Mouse (Mus musculus) heart, postnatal 10 days (tissue): Measurements from ENCODE around the gene Fkbp2. TPM values are rescaled to one million over a fixed set of nuclear protein-coding genes. Genes with fewer than 3 reads are reported as not detected.
"Not testable (repeated sequence)": the region's sequence is repeated elsewhere in the genome, so short reads cannot be mapped to it uniquely, and the experiment has no call there.

ENCODE experiments used
- DNase-seq, 2 experiments: peaks; one replicate each; pipeline ENCODE4 v3.0.0; 2021
- intact Hi-C: fragments of 180-260 bp; cut with DNase I; formaldehyde crosslinking; loops from one replicate; pipeline ENCODE4 v1.15.1; 2025
- total RNA-seq, 2 experiments: library from RNA; stranded (reverse); gene quantifications; 2 replicates each; pipeline ENCODE4 v1.2.3; 2021

Fkbp2 gene
- total RNA-seq, 2 experiments from 2014 or later = 14.7 to 19.0 TPM

DNA sequence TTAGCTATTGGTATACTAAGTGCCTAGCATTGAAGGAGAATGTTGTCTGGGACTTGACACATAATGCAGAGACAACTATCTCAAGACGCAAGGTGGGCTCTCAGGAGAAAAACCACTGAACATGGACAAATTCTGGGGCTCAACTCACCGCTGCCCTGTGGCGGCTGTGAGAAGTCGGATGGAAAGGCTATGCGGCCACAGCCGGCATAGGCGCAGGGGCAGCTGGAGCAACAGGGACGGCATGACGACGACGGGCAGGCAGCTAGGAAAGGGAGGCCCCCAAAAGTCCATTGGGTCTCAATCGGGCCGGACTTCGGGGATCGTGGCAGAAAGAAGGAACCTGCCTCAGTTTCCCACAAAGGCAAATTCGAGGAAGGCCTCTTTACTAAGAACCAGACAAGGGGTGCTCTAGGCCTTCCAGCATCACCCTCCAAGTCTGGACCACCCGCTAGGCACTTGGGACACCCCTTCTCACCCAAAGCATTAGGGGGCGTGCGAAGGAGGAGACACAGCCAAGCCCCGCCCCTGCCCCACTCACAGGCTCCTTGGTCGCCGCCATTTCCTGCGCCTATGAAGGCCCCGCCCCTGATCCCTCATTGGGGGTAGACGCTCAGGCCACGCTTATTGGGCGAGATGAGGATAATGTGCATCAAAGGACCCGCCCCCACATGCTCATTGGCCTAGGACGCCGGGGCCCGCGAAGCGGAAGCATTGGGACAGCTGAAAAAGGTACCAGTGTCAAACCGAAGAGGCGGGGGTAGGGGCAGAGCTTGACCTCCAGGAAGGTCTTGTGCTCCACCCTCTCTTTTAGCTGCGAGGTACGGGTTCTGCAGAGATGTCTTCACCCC lies 11.9 kb upstream of the Fkbp2 start, which contains the start of gene Dnajc4:
Gene Dnajc4 (minus strand): TSS at position 562 of the 848 bp plus-strand sequence.
- intact Hi-C loops = no loop called here
- DNase-seq = peak; percentile 97 to 98

DNA sequence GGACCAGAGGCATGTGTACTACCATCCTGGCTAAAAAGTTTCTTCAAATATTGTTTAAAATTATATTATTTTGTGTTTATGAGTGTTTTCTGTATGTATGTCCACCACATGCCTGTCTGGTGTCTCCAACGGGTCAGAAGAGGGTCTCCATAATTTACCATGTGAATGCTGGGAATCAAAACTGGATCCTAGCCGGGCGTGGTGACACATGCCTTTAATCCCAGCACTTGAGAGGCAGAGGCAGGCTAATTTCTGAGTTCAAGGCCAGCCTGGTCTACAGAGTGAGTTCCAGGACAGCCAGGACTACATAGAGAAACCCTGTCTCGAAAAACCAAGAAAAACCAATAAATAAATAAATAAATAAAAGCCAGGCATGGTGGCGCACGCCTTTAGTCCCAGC lies 10.9 kb upstream of the Fkbp2 start:
- DNase-seq = peak in 1 of 2 experiments; percentile 3
- intact Hi-C loops = not testable (repeated sequence)

DNA sequence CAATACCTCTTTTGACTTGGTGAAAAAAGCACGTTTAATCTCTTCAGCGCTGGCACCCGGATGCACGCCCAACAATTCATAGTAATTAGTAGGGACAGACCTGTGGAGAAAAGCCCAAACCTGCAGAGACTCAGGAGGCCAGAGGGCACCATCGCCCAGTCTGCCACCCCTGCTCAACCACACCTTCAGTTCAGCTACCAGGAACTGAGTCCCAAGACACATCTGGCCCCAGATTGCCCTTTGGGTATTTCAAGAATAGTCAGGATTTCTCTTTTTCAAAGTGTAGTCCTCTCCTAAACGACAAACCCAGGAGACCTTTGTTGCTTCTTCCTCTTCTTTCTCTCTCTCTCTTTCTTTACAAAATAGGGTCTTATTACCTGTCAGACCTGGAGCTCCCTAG lies 10.4 kb upstream of the Fkbp2 start:
- intact Hi-C loops = no loop called here
- DNase-seq = no peak

DNA sequence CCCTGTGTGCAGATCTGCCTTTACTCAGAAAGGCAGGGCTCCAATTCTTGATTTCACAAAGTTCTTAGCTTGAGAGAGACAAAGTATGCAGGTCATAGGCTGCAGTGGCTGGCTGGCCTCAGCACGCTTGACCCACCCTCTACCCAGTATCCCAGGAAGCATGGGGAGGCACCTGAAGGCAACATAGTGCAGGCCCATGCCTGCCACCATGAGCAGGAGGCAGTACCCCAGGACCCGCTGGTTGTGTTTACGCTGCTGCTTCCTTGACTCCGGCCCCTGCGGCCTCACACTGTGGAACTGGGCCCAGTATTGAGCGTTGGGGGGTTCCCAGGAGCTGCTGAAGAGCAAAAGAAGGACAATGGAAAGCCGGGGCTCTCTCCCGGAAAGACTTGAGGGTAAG lies 8.9 kb upstream of the Fkbp2 start:
- DNase-seq = no peak
- intact Hi-C loops = no loop called here

DNA sequence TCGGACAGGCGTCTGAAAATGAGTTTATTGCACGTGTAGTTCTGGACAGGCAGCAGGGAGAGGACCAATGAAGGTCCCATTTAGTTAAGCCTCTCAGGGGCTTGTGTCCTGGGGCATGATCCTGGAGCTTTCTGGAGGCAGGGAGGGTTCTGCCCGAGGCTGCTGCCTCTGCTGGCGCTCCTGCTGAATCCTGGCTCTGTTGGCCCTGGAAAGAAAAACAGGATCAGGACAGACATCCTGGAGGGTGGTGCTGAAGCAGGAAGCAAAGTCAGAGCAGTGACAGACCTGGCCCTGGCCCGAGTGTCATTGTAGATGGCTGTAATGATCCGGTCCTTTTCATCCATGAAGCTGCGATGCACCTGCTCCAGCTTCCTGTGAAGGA lies 7.6 kb upstream of the Fkbp2 start:
- DNase-seq = no peak
- intact Hi-C loops = no loop called here

DNA sequence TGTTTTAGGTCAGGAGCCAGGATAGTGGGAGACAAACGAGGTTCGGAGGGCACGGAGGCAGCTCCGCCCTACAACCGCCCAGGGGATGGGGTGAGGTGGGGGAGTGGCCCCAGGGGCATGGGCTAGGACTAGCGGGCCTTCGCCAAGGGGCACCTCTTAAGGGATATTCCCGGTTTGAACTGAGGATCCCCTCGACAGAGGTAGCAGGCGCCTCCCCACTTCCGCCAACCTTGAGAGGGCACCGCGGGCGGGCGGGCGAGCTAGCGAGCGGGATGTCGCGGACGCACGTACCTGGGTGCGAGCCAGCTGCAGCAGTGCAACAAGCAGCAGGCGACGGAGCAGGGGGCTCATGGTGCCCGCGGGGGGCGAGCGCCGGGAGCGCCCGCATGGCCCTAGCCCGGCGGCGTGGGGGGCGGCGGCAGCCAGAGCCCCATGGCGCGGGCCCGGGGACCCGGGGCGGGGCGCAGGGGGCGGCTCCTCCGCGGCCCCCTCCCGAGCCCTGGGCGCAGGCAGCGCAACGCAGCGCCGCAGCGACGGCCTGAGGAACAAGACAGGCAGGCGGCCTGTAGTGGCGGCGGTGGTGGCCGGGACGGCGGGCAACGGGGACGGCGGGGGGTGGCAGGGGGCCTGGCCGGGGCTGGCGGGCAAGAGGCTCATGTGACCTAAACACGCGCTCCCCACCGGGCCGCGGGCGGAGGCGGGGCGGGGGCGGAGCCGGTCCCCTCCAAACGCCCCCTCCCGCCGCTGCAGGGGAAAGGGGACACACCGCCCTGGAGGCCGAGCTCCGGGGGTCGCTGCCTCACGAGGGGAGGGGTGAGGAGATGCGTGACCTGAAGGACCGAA lies 7.0 kb upstream of the Fkbp2 start, which contains the start of gene Vegfb:
Gene Vegfb (minus strand): TSS at position 591 of the 843 bp plus-strand sequence.
- intact Hi-C loops = no loop called here
- DNase-seq = peak; percentile 78 to 80

DNA sequence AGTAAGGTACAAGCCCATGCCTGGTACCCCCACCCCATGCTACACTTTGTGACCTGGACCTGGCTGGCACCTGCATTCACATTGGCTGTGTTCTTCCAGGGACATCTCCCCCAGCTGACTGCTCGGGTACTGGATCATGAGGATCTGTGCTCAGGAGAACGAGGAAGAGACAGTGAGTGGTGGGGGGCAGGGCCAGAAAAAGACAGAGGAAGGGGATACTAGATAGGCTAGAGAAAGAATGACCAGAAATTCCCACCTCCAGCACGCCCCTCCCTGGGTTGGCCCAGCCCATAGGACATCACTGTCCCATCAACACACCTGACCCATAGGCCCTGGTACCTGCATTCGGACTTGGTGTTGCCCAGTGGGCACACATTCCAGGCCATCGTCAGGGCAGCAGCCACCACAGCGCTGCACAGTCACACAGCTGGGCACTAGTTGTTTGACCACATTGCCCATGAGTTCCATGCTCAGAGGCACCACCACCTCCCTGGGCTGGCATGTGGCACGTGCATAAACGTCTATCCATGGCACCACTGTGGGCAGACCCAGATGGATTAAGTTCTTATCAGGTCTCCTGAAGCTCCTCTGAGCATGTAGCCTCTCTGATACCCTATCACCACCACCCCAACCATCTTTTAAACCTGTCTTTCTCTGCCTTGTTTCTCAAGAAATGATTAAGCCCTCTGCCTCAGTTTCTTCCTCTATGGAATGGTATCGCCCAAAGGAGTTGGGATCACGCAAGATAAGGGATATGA lies 5.8 kb upstream of the Fkbp2 start:
- intact Hi-C loops = no loop called here
- DNase-seq = no peak

DNA sequence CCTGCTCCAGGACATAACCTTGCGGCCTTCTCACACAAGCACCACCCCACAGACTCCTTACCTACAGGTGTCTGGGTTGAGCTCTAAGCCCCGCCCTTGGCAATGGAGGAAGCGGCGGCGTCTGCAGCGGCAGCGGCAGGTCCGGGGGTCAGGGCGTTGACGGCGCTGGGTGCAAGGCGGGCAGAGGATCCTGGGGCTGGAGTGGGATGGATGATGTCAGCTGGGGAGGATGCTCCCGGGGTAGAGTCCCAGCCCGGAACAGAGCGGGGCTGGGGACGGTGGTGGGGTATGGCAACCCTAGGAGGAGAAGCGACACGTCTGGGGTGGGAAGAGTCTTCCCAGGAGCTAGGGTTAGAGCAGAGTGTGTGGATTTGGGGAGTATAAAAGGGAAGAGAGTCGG lies 5.0 kb upstream of the Fkbp2 start:
- no peak for DNase-seq
- intact Hi-C loops = no loop called here

DNA sequence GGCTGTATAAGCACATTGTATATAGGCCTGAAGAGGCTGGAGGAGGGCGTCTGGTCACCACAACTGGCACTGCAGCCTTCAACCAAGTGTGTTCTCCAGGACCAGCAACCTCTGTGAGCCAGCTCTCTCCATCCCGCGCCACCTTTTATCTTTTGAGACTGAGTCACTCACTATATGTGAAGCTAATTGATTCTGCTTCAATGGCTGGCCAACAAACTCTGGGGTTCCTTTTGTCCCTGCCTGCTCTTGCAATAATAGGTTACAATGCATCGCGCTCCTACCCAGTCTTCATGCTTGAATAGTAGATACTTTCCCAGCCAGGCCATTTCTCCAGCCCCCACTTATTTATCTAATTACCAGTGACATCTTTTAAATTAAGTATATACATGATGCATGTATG lies 3.3 kb upstream of the Fkbp2 start:
- intact Hi-C loops = no loop called here
- DNase-seq = no peak

DNA sequence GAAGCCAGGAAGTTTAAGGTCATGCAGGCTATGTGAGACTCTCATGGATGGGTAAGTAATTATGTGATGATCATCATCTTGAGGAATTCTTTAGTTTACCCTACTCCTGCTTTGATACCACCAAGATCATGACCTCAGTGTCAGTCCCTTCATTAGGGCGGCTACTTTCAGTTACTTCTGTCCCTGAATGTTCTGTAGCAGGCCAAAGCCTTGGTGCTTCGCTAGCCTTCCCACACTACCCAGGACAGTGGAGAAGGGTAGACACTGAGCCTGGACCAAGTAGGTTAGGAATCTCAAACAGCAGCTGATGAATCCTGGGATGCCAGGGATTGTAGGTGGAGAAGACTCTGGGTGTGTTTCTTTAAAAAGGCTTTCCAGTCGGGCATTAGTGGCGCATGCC lies 1.2 kb upstream of the Fkbp2 start:
- intact Hi-C loops = no loop called here
- no peak for DNase-seq

DNA sequence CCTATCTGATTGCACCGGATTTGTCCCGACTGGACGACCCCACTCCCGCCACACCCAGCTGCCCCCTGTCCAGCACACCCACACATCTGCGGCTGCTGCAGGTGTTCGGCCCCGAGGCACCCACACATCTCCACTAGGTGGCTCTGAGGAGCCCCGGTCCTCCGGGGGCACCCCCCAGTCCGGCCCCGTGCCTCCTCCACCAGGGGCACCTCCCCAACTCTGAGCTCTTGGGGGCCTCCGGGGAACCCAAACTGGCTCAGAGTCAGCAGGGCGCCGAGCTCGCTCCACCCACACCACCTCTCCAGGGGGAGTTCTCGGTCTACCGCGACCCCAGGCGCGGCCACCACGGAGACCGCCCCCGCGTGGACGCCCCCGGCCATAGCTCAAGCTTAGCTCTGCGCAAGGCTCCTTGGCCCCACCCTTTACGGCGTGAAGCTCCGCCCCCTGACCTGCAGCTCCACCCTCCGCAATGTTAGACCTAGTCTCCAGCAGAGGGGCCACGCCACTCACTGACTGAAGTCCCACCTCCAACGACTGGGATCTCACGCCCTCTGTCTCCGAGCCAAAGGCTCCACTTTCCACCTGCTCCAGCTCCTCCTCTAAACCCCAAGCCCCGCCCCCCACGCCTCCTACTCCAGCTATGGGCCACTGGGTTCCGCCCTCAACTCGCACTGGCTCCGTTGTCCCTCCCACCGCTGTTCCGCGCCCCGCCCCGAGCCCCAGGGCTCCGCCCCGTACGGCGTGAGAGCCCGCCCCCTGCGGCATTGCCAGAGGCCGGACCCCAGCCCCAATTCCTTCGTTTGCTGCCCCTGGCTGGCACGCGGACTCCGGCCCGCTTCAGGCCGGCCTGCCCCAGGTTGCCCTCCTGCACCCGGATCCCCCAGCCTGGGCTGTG lies 568 bp downstream of the Fkbp2 start:
- intact Hi-C loops = loop anchor here (2.0 to 5.0 kb wide), 3 partner anchors 37 to 55 kb away; partner anchors contain the start of genes Bad, Catsperz and Gpr137
- DNase-seq = peak; percentile 100

DNA sequence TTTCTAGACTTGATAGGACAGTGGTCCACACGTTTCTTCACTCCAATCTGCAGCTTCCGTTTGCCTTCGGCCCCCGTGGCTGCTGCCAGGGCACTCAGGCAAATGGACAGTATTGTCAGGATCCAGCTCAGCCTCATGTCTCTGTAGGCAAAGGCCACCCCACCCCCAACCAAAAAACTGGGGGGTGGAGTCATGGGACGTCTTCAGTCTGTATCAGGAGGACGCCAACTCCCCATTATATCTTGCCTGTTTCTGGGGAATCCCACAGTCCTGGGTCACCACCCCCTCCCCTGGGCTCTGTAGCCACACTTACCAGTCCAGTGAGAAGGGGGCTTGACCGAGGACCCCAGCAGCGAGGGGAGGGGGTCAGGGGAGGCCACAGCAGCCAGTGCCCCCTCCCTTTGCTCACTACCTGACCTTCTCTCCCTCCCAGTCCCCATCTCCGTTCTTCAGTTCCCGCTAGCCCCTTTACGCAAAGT lies 1.3 kb downstream of the Fkbp2 start:
- intact Hi-C loops = loop anchor here (2.0 to 5.0 kb wide), 3 partner anchors 37 to 54 kb away; partner anchors contain the start of genes Bad, Catsperz and Gpr137

DNA sequence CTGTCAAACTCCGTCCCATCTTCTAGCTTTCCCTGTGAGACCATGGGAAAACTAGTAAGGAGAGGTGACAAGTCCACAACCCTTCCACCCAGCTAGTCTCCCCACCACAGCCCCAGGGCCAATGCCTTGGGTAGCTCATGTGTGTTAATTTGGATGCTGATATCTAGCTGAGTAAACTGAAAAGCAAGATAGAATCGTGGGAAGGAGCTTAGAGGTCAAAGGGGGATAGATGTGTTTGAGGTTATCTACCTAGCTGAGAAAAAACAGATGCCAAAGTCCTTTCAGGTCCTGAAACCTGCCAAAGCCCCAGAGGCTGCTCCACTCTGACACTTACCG lies 1.7 kb downstream of the Fkbp2 start:
- intact Hi-C loops = loop anchor here (2.0 to 5.0 kb wide), 3 partner anchors 36 to 54 kb away; partner anchors contain the start of genes Bad, Catsperz and Gpr137

More for the DNA sequence above, 1.3 kb downstream of the Fkbp2 start:
- DNase-seq = peak; percentile 38 to 46

DNA sequence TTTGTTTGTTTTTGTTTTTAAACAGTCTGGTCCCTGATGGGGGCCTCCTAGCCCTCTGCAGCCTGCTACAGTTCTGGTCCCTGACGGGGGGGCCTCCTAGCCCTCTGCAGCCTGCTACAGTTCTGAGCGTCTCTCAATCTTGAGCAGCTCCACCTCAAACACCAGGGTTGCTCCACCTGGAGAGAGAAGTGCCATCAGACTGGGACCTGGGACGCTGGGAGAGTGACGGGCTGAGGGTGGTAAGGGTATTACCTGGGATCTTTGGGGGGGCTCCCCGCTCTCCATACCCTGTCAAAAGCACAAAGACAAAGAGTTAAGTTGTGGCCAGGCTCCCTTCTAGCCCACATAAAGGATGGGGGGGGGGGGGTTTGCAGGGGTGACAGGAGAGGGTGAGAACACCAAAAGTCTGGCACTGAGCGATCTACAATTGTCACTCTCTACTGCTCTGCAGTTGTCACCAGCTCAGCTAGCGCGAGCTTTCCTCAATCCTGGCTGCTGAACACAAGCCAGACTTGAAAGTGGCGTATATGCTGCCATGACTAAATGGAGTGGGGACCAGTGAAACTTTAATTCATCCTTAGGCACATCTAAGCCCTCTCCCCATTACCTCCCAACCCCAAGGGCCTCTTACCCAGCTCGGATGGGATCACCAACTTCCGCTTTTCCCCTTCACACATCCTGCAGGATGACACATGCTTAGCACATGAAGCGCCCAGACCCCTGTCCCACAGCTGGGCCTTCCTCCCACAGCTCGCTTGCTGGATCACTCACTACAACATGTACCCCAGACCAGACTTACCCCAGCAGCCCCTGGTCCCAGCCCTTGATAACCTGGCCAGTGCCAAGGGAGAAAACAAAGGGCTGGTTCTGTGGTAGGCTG lies 2.3 kb downstream of the Fkbp2 start:
- no peak for DNase-seq
- intact Hi-C loops = loop anchor here (2.0 to 5.0 kb wide), 3 partner anchors 36 to 53 kb away; partner anchors contain the start of genes Bad, Catsperz and Gpr137

More for the DNA sequence above, 1.7 kb downstream of the Fkbp2 start:
- no peak for DNase-seq

DNA sequence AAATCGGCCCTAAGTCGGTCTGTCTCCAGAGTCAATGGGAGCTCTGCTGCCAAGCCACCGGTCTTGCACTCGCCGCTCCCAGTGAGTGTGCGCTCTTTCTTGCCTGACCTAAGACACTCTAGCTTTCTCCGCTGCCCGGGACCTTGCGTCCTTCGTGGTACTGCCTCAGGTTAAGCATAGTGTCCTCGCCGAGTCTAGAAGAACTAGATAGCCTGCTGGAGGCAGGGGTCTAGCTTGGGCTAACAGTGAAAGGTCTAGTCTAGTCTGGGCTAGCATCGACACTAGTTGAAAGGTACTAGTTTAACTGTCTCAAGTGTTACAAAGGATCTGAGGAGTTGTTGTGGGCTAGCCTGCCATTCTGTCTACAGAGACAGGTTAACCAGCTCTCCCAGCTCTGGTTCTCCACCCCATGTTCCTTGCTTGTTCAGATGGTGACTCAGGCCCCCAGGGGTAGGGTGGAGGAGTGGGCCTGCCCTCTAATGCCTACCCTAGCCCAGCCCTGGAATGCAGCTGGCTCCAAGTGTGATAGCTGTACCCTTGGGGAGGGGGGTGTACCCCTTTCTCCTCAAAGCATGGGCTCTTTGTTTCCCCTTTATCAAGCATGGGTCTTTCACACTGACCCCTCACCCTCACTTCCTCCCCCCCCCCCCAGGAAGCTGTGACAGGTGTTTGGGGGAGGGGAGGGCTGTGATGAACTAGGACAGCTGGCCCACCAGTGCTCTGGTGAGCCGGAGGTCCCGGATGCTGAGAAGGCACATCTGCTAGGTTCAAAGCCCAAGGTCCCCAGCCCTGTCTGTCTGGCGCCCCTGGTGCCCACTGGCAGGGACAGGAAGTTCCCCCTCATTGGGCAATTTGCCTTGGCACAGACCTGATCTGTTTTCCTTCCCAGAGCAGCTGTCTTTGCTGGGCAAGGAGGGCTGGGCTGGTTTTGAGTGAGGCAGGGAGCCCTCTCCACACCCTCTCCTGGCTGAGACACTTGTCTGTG lies 4.5 kb downstream of the Fkbp2 start, which contains the start of gene Plcb3:
Gene Plcb3 (minus strand): TSS at position 934 of the 985 bp plus-strand sequence.
- peak; percentile 77 to 84 for DNase-seq
- intact Hi-C loops = loop anchor here (5.0 kb wide), 1 partner anchor 34 kb away; the partner anchor contains the start of genes Bad and Gpr137
